Mouse (Mus musculus) central nervous system, embryonic 11.5 days (tissue): ENCODE measurements around the gene Fbxo7. TPM values are rescaled to one million over a fixed set of nuclear protein-coding genes. Genes with fewer than 3 reads are reported as not detected.

Experiments
- polyA plus RNA-seq: library from polyadenylated mRNA; depleted of rRNA; stranded (reverse); fragments of >200 nt; gene quantifications from 2 replicates; pipeline ENCODE4 v1.2.3, GENCODE M21; 2012; rRNA removed

Gene Fbxo7
- polyA plus RNA-seq: 15.5 and 21.6 TPM in 2 replicates

DNA sequence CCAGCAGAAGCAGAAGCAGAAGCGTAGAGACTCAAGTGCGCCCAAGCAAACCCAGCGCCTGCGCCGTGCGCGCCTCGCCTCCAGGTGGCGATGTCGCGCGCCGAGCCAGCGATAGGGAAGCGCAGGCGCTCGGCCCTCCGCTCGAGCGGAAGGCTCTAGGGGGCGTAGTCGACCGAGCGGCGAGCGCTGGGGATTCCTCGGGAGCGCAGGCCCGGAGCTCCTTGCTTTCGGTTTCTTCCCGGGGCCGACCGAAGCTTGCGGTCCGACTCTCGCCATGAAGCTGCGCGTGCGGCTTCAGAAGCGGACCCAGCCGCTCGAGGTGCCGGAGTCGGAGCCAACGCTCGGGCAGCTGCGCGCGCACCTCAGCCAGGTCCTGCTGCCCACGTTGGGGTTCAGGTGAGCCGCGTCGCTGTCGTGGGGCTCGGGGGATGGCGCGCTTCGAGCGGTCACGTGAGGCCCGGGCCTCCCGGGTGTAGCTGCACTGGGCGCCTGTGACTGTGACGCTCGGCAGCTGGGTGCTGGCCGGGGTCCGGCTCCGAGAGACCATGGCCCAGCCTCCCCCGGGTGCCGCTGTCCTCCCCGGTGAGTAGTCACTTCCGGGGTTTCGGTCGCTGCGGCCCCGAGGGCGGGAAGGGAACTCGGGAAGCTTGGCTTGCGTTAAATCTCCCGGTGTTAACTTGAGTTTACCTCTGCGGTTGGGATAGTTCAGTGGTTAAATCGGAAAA is at the start of gene Fbxo7:
TSS of gene Fbxo7 (plus strand) at position 224 of the 725 bp plus-strand sequence.

DNA sequence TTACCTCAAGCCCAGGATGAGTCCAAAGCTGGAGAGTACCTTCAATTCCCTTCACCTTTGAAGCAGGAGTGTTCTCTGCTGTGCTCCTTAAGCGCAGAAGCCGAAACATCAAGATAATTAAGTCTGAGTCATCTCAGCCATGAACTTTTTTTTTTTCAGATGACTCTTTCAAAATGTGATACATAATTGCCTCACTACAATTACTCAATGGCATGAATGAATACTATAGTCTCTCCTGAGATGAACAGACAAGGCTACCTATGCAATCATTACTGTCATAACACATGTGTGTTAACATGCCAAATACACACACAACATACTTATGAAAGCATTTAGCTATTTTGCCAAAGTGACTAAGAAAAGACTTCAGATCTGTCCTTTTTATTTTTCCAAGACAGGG is 10.0 kb upstream of the Fbxo7 start, which contains the start of gene Bpifc:
TSS of gene Bpifc (minus strand) at position 115 of the 400 bp plus-strand sequence.

Other genes with a start within 250 kb of the Fbxo7 start
- 51.5 and 78.9 TPM in 2 replicates for gene Pwp1, start 192.5 kb upstream of the Fbxo7 start, polyA plus RNA-seq
- gene Prdm4, start 104.8 kb upstream of the Fbxo7 start, polyA plus RNA-seq: 33.5 and 49.2 TPM in 2 replicates
- 0.24 and 0.26 TPM in 2 replicates for gene Ascl4, start 94.3 kb upstream of the Fbxo7 start, polyA plus RNA-seq
- gene Rtcb, start 64.1 kb upstream of the Fbxo7 start, polyA plus RNA-seq: 199 and 218 TPM in 2 replicates
- gene Bpifc, start 10.1 kb upstream of the Fbxo7 start, polyA plus RNA-seq: 0.02 TPM in 1 of 2 replicates, not detected in the other